Mouse (Mus musculus) effector memory CD4-positive, alpha-beta T cell, adult 5 months (primary cell): Measurements from ENCODE around the gene Gemin5. TPM values are rescaled to one million over a fixed set of nuclear protein-coding genes. Genes with fewer than 3 reads are reported as not detected.

Experiments used
- polyA plus RNA-seq: library from polyadenylated mRNA; unstranded; fragments of 100-300 nt; shearing (Covaris generic); gene quantifications from one replicate; pipeline ENCODE4 v1.2.1, GENCODE M21; 2017

Gene Gemin5
- 10.3 TPM for polyA plus RNA-seq

GRCm38 (mm10) chr11:58168167-58168915 lies at the start of gene Gemin5:
Gene Gemin5, minus strand, starts transcription at chr11:58168539.

GRCm38 (mm10) chr11:58199229-58200037 lies 31.1 kb upstream of the Gemin5 start, which contains the start of the genes Igtp and Irgm2:
Gene Igtp, plus strand, starts transcription at chr11:58199556.
Gene Irgm2, plus strand, starts transcription at chr11:58199618.

GRCm38 (mm10) chr11:58171459-58172091 lies 3.2 kb upstream of the Gemin5 start, which contains the start of gene Mrpl22:
Gene Mrpl22, plus strand, starts transcription at chr11:58171661.

GRCm38 (mm10) chr11:58103697-58104306 lies 64.5 kb downstream of the Gemin5 start, which contains the start of gene Cnot8:
Gene Cnot8, plus strand, starts transcription at chr11:58104153.

GRCm38 (mm10) chr11:58093021-58093528 lies 75.3 kb downstream of the Gemin5 start, which contains the start of gene Gm12248:
Gene Gm12248, minus strand, starts transcription at chr11:58093134.

Other genes starting within 250 kb of the Gemin5 start
- gene Larp1, start 159.5 kb downstream of the Gemin5 start, polyA plus RNA-seq: 110 TPM
- not detected for gene Gm12248, start 75.4 kb downstream of the Gemin5 start, polyA plus RNA-seq
- 68.4 TPM for gene Cnot8, start 64.4 kb downstream of the Gemin5 start, polyA plus RNA-seq
- 23.5 TPM for gene Mrpl22, start 3.1 kb upstream of the Gemin5 start, polyA plus RNA-seq
- 175 TPM for gene Igtp, start 31.0 kb upstream of the Gemin5 start, polyA plus RNA-seq
- 46.9 TPM for gene Irgm2, start 31.1 kb upstream of the Gemin5 start, polyA plus RNA-seq
- not detected for gene 4930438A08Rik, start 106.3 kb upstream of the Gemin5 start, polyA plus RNA-seq
- gene Zfp692, start 138.5 kb upstream of the Gemin5 start, polyA plus RNA-seq: 42.3 TPM
- gene Zfp672, start 161.8 kb upstream of the Gemin5 start, polyA plus RNA-seq: 44.2 TPM
- 18.9 TPM for gene Sh3bp5l, start 162.2 kb upstream of the Gemin5 start, polyA plus RNA-seq
- not detected for gene Lypd8, start 210.5 kb upstream of the Gemin5 start, polyA plus RNA-seq